Mouse (Mus musculus) mature B cell (primary cell): Measurements from ENCODE around the gene Olfr809.

ENCODE experiments used
- in situ Hi-C: fragments of 300-500 bp; cut with MboI; formaldehyde crosslinking; loops from 2 replicates; pipeline ENCODE4 v1.14.3; 2019

The Olfr809 gene

DNA sequence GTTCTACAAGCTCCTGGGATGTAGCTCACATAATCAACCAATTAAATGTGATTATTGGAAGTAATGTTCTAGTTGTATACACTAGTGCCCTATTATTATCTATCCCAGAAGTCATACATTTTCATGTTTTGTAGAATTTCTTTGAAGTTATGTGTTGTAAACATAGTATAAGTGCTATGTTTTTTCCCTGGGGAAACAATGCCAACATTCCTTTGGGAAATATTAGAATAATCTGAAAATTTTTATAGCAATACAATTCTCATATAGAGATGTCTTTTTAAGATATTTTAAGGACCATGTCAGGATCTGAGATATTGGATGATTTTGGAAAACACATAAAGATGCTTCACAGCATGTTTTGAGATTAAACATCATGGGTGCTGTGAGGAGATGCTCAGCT is at the start of gene Olfr809:
Gene Olfr809, plus strand, starts transcription at position 301 of the 400 bp plus-strand sequence.
- in situ Hi-C loops: no loop called here

GRCm38 (mm10) chr10:129729275-129729674 is 45.2 kb upstream of the Olfr809 start, which contains the start of gene Olfr805:
Gene Olfr805, minus strand, starts transcription at chr10:129729375.
- in situ Hi-C loops: no loop called here

GRCm38 (mm10) chr10:129741821-129742220 is 32.6 kb upstream of the Olfr809 start, which contains the start of gene Olfr806:
Gene Olfr806, minus strand, starts transcription at chr10:129741921.
- in situ Hi-C loops: no loop called here

DNA sequence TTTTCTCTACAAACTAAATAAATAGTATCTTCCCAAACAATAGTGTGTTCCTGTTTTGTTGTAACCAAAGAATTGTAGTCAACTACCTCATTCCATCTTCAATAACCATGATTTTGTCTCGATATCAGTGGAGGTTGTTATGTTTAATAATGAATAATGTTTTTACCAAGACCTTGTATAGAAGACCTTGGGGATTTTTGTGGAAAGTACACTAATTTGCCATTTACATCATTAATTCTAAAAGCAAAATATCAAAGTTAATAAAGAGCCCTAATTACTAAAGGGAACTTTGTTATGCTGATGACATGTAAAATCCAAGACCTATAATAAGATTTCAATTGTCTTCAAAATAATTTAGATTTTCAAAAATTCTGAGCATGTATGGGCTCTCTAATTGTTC is 16.7 kb upstream of the Olfr809 start, which contains the start of gene Olfr807:
Gene Olfr807, minus strand, starts transcription at position 101 of the 400 bp plus-strand sequence.
- in situ Hi-C loops: no loop called here

DNA sequence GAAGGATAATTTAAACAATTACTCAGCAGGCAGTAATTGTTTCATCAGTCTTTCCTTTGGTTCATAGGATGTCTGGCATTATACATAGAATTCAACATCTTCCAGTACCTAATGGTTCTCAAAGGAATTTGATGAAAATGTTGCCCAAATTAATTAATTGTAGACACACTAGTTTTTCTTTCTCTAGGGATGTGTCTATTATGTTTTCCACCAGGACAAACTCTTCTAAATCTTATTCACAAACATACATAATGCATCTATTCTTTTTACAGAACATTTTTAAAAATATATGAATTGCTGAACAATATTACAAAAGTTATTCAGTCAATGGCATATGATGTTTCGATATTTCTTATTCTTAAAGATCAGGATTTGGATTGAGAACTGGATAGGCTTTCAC is 9.3 kb upstream of the Olfr809 start, which contains the start of gene Olfr808:
Gene Olfr808, plus strand, starts transcription at position 301 of the 400 bp plus-strand sequence.
- in situ Hi-C loops: no loop called here

- in situ Hi-C loops: no loop called here
These were observed 3.7 kb downstream of the Olfr809 start for GRCm38 (mm10) chr10:129778123-129778522.

DNA sequence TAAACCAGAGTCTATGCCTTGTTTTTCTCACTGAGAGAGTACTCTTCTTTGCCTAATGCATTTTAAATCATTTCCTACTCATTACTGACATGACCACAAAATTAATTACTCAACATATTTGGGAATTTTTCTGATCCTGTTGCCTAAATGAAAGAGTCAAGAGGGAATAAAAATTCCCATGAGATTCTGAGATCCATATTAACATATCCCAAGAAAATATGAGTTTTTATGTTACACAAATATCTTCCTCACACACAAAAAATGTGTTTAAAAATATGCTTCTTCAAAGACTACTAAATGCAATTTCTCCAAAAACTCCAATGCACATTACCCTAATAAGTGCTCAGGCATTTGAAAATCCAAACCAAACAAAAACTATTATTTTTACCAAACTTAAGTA is 20.4 kb downstream of the Olfr809 start, which contains the start of gene Olfr810:
Gene Olfr810, minus strand, starts transcription at position 101 of the 400 bp plus-strand sequence.
- in situ Hi-C loops: no loop called here

DNA sequence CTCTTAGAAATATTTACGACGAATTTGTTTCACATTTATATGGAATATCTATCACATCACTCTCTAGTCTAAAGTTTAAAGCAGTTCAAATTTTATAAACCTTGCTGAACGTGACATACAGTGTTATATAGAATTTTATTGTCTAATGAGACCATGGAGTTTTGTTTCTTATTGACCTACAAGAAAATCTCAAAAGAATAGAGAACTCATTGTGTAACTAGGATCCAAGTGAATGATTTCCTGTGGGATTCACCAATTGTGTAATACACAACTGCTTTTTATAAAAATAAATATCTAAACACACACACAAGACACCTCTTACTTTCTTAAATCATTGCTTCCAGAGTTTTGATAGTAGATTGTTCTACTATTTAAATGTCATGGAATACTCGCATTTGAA is 29.9 kb downstream of the Olfr809 start, which contains the start of gene Olfr811:
Gene Olfr811, minus strand, starts transcription at position 101 of the 400 bp plus-strand sequence.
- in situ Hi-C loops: no loop called here
